Mouse (Mus musculus) megakaryocyte-erythroid progenitor cell, adult 5-6 weeks (primary cell): ENCODE measurements around the gene Hist1h1t. TPM values are rescaled to one million over a fixed set of nuclear protein-coding genes. Genes with fewer than 3 reads are reported as not detected.
A peak's percentile ranks its signal among the peaks of the same experiment; 100 is the strongest.

Experiments used
- ATAC-seq: replicated peaks from 2 replicates; pipeline ENCODE4 v1.8.0; 2016; ENCODE audit warnings: mild to moderate bottlenecking, inconsistent platforms; ENCODE audit not compliant: severe bottlenecking, poor library complexity, low FRiP score, low TSS enrichment
- total RNA-seq, 2 experiments: library from RNA; stranded (forward) in 1 of 2; stranded (reverse) in 1 of 2; fragments of 200-1000, 215-1000 nt in 1 of 2; fragments of >200 nt in 1 of 2; fragmentation: Nextera tagmentation in 1 of 2; gene quantifications; 2 replicates each; pipeline ENCODE4 v1.2.3; 2014 to 2017

Gene Hist1h1t
- total RNA-seq, 2 experiments from 2014 or later, result 1.3 TPM; not detected in 1

DNA sequence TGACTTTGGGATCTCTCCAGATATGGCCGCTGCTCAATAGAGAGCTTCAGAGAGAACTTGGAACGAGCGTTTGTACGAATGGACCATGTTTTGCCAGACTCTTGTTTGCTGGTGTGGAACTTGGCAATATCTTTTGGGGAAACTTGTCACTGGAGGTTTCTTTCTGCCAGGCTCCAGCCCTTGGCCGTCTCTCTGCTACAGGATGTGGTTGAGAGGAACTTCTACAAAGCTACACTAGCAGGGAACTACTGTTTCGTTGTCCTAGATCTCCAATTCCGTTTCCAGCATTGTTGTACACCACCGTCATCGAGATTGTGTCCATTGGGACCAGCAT, 33.5 kb downstream of the Hist1h1t start:
- no peak for ATAC-seq

DNA sequence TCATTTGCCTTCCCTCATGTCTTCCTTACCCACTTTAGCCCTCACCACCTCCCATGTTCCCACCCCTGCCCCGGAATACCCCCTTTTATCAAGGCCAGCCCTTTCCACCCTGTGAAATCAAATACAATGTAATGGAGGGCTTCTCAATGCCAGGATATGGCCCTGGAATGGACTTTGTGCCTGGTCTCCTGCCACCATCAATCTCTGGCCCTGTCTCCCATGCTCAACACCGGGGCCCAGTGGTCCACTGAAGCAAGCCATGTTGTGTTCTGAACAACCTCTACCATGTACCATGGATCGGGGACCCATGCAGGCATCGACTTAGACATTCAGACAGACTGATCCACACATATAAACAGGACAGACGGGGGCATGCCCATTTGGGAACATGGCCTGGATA, 34.1 kb downstream of the Hist1h1t start:
- ATAC-seq, result no peak

DNA sequence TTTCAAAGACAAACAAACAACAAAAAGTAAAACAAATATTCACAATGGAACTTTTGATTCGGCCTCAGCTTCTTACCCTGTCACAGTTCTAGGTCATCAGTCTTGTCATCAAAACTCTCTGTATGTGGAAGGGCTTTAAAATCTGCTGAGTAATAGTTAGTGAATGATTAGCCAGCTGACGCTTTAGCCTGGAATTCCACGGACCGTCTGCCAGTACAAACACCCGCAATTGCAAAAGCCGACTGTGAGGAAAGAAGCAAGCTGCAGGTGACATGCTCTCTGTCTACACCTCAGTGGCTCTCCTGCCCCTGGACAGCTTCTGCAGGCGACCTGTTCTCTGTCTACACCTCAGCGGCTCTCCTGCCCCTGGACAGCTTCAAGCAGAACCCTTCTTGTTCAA, 34.9 kb downstream of the Hist1h1t start:
- ATAC-seq, result no peak

DNA sequence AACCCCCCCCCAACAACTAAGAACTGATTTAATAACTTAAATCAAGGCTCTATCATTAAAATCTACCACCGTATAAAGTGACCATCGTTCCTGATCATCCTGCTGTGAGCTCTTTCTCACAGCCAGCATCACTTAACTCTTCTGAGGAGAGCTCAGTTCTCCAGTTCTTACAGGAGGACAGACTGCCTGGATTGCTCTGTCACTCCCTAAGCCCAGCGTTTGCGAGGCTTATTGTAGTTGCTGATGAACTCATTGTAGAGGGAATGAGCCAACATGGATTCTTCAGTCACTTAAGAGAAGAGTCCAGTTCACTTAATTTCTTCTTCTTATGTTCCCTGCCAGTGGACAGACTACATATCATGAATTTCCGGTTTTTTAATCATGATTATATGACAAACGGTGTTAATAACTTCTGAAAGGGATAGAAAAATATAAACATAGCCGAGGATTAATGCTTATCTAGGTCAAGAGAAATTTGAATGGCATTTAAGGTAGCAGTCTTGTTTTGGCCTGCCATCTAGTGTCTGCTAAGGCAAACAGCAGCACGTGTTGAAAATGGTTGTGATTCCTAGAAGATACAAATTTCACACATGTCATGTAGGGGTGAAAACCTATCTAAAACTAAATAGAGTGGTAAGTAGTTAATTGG, 36.7 kb downstream of the Hist1h1t start:
- ATAC-seq, result peak; percentile 75; the same call in 1 of the 2 replicates

DNA sequence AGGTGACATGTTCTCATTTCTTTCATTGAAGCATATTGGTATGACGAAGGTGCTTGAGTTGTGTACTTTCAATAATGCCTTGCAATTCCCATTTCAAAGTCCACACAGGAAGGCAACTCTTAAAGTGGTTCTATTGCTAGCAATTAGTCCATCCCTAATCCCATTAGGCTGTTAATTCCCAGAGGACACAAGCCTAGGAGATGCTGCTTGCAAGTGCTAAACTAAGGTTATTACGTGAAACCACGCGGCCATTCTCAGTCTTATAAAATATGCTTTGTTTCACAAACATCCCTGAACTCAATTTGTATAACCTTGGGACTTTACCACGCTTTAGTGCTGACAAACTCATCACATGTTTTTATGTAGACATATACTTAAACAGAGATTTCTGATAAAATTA, 41.5 kb downstream of the Hist1h1t start:
- ATAC-seq, result no peak

DNA sequence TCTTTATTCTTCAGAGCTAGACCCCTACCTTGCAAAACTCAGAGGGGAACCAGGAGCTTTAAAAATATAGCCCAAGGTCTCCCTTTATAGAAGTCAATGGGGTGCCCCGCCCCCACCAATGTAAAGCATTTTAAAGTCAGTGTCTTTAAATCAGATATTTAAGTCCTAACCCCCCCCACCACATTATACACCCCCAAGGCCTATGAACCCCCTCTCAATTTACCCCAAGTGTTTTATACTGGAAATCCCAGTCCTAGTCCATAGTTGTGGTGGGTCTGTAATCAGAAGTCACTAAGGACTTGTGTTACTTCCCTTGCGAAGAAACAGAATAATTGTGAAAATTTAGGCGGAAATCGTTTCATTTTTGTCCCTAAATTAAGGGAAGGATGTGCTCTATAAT, 42.4 kb downstream of the Hist1h1t start:
- no peak for ATAC-seq

DNA sequence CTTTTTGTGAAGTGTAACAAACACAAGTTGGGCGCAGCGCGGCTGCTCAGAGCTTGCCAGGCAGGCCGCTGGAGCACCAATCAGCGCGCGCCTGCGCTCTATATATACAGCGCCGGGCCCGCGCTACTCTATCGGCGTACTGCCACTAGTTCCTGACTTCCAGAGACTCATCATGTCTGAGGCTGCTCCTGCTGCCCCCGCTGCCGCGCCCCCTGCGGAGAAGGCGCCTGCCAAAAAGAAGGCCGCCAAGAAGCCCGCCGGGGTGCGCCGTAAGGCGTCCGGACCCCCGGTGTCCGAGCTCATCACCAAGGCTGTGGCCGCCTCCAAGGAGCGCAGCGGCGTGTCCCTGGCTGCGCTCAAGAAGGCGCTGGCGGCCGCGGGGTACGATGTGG, 43.1 kb downstream of the Hist1h1t start, which contains the start of gene Hist1h1c:
Hist1h1c (plus strand) TSS at position 132 of the 392 bp plus-strand sequence.
- peak; percentile 75 for ATAC-seq

DNA sequence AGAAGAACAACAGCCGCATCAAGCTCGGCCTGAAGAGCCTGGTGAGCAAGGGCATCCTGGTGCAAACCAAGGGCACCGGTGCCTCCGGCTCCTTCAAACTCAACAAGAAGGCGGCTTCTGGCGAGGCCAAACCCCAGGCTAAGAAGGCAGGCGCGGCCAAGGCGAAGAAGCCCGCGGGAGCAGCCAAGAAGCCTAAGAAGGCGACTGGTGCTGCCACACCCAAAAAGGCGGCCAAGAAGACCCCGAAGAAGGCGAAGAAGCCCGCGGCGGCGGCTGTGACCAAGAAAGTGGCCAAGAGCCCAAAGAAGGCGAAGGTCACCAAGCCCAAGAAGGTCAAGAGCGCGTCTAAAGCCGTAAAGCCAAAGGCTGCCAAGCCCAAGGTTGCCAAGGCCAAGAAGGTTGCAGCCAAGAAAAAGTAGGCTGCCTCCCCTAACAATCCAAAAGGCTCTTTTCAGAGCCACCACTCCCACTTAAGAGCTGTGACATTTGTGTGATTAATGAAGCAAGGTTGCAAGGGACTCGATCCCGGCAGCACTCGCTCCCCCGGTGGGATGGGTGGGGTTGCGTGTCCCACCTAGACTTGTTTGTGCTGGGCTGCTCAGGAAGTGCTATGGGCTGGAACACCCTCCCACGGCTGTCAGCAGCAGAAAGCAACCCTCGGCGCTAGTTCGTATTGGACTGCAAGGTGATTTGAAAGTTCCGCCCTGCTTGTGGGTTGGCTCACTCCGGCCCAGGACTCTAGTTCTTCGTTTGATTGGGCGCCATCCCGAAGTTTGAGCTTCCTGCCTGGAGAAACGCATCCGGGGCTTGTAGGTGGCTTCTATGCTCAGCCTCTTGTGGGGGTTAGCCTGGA, 43.7 kb downstream of the Hist1h1t start:
- peak; percentile 81 for ATAC-seq

DNA sequence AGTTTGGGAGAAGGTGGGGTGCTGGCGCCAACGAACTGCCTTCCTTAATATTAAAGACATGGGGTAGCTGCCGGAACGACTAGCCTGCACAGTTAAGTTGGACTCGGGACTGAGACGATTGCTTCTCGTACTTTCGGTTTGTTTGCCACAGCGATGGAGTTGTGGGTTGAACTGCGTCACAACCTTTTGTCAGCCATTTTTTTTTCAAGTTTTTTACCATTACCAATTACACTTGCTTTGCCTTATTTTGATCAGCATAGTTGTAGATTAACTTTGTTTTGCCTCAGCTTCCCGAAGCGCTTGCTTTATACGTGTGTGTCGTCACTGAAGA, 44.3 kb downstream of the Hist1h1t start:
- no peak; the same call in 1 of the 2 replicates for ATAC-seq

DNA sequence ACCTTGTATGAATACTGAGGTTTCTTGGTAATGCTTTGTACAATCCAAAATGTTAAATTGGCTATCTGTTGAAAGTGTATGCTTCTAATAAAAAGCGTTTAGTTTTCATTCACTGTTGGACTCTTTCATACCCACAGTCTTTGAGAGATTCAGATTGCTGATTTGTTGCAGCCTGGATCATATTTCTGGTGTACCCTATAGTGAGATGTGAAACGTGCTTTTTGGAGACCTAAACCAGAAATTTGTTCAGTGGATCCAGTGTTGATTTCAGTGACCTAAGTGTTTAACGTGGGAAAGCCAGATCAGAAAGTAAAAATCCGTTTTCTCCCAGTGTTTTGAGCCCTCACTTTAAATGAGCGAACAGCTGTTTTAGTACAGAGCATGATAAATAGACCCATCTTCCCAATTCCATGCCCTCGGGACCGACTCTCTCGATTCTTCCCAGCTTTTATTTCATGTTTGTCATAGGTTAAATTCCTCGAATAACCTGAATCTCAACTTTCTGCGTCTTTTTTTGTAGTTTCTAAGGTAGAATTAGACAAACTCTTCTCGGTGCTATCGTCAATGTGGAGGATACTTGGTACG, 44.7 kb downstream of the Hist1h1t start:
- no peak for ATAC-seq

DNA sequence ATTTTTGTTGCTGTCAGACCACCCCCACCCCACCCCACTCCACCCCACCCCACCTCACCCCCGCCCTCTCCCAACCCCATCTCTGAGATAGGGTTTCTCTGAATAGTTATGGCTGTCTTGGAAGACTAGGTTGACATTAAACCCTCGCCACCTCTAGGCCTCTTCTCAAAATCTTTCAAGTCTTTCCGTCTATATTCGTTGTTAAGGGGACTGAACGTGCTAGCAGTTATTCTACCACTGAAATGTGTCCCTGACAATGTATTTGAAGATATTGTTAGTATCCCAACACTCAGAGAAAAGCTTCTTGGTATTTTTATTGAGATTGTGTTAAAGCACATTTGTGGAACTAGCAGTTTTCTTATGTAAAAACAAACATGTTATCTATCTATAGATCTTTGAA, 45.3 kb downstream of the Hist1h1t start:
- no peak for ATAC-seq

DNA sequence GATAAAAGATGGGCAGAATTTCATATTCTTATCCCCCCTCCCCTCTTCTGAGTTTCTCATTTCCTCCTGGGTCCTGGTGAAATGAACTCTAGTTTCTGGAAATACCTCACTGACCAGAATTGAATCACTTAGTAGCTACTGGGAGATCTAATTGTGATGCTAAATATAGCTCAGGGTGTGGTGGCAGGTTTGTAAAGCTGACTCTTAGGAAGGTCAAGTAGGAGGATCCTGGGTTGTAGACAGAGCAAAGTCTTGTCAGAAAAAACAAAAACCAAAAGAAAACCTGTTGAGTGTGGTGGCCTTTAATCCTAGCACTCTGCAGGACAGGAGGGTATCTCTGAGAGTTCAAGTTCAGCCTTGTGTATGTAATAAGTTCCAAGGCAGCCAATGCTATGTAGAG, 46.4 kb downstream of the Hist1h1t start:
- ATAC-seq, result no peak

DNA sequence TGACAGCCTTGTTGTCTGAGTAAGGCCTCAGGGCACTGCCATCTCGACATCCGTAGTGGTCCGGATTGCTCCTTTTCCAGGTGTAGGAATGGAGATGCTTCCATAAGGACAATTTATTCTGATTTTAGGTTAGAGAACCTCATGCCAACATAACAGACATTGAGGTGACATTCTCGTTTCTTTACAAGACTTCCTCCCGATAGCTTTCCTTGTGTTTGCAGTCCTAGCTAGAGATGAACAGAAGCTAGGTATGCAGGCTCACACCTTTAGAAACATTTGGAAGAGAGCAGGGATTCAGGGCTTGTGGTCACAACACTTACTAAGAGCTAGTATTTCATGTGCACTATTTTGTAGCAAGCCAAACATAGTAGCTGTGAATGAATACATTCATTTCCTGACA, 47.6 kb downstream of the Hist1h1t start:
- no peak for ATAC-seq

DNA sequence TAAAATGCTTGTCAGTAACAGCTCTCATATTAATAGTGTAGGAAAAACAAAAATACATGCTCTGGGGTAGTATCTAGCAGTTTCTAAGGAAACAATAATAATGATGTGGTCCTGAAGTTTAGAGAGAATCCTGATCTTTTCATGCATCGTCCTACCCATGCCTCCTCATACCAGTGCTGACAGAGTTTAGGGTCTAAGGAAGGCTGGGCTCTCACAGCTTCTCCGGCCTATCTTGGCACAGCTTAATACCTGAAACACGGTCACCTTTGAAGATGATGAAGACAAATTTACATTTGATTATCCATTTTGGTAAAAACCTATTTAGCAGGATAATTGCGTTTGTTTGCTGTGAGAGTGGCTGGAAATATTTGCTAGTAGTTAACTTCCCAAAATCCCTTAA, 48.3 kb downstream of the Hist1h1t start:
- no peak for ATAC-seq

DNA sequence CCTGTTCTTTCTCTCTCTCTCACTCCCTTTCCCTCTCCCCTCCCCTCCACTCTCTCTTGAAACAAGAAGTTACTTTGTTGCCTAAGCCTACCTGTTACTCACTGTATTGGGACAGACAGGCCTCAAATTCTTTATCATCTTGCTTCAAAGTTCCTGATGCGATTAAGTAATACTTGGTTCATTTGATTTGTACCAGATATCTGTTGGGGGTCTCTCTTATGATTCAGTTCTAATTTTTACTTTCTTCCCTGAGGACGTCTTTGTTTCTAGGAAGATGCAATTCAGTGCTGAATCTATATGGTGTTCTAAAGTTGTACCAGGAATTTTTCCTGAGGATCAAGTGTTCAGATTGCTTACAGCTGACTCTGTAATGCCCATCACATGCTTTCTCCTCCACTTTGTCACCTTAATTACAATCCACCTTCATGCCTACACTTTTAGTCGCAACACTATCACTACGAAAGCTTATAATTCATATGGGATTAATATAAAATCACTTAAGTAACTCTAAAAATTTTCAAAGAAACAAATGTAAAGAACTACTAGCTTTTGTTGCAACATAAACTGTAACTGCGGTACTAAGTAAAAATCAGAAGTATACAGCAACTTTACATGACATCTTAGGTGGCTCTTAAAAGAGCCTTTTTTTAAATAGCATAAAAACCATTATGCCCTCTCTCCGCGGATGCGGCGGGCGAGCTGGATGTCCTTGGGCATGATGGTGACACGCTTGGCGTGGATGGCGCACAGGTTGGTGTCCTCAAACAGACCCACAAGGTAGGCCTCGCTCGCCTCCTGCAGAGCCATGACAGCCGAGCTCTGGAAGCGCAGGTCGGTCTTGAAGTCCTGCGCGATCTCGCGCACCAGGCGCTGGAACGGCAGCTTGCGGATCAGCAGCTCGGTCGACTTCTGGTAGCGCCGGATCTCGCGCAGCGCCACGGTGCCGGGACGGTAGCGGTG, 49.1 kb downstream of the Hist1h1t start:
- ATAC-seq, result no peak

DNA sequence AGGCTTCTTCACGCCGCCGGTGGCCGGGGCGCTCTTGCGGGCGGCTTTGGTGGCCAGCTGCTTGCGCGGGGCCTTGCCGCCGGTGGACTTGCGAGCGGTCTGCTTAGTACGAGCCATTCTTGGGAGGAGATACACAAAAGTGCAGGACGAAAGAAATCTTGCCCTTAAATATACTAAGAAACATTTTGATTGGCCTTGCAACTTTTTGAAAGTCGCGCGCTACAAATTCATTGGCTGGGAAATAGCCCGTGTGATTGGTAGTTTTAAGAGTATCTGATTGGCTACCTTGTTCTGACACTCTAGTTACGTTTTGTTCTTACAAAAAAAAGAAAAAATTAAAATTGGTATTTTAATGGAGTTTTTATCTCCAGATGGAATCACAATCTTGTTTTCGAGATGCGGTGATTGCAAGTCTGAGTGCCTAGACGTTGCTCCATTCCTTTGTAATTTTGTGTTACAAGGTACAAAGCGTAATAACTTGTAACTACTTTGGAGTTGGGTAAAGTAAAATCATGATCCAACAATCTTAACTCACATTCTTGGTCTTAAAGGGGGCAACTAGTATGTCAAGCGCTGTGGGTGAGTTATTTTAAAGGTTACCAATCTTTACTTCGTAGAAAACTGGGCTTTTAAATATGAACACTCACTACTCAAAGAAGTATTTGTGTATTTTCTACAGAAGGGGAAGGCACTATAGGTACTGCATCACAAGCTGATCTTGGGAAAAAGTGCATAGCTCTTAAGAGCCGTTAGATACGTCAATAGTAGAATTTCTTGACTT, 50.0 kb downstream of the Hist1h1t start, which contains the start of gene Hist1h3c:
Hist1h3c (minus strand) TSS at position 222 of the 781 bp plus-strand sequence.
- ATAC-seq, result peak; percentile 62
